ENCODE assay signal across 29 mouse cellular contexts in the genomic region with DNA sequence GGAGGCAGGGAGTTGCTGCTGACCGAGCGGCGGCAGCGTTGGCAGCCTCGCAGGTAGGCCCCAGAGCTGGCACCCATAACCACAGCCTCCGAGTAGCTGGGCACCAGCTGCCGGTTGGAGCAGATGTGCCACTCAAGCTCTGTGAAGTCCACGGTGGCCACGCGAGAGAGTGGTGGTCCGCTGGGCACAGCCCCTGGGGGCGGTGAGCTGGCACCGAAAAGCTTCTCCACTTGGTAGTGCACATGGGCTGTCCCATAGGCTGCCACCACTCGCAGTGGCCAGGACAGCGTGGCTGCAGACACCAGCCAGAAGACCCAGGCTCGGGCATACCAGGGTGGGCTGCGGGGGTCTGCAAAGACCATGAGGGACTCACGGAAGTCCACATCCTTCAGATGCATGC. TPM values are rescaled to one million over a fixed set of nuclear protein-coding genes. Genes with fewer than 3 reads are reported as not detected.
DNase-seq lines count a peak whose midpoint lies in the region; ATAC-seq and TF ChIP-seq lines count a peak whose summit lies in the region.
"Had no signal": no experiment of that assay in that cellular context is flagged by ENCODE, and none has a peak within 500 bp of the region (broad histone marks: within the 10 kb centered on the region; RNA-seq: fewer than 3 reads in every experiment).

No protein-coding gene starts in this region.

- no peak overlapping the region for H3K27ac ChIP-seq in forebrain, embryonic 12.5 days
- H3K27ac ChIP-seq in forebrain, postnatal 0 days (ENCODE audit: low read depth, low read length), result no peak overlapping the region
- no peak overlapping the region for H3K27ac ChIP-seq in liver, embryonic 11.5 days (ENCODE audit: low read depth, low read length)
- H3K27ac ChIP-seq in liver, embryonic 12.5 days, result no peak overlapping the region
- H3K27ac ChIP-seq in ES-E14 (ENCODE audit: insufficient read depth, low read depth, low read length, poor library complexity, severe bottlenecking), result no peak overlapping the region
- H3K27ac ChIP-seq in embryonic facial prominence, embryonic 10.5 days (replicated peaks), result no peak overlapping the region
- H3K27ac ChIP-seq: embryonic facial prominence, embryonic 13.5 days; forebrain, embryonic 13.5 days; heart, embryonic 15.5 days; hindbrain, embryonic 10.5 days; hindbrain, embryonic 13.5 days had no signal

- in situ Hi-C loops in ES-E14 (cut with MboI; ENCODE audit: low sequenced_read_pairs in 2 of 2, unreplicated experiment in 2 of 2), result no loop called here

- no peak overlapping the region for H3K9ac ChIP-seq in forebrain, embryonic 12.5 days
- H3K9ac ChIP-seq in forebrain, postnatal 0 days, result no peak overlapping the region
- no peak overlapping the region for H3K9ac ChIP-seq in liver, embryonic 11.5 days (ENCODE audit: low read depth, low read length)
- H3K9ac ChIP-seq in liver, embryonic 12.5 days, result no peak overlapping the region
- no peak overlapping the region for H3K9ac ChIP-seq in ES-E14 (ENCODE audit: insufficient read depth, low read depth, low read length, poor library complexity, severe bottlenecking)
- H3K9ac ChIP-seq: embryonic facial prominence, embryonic 13.5 days; forebrain, embryonic 13.5 days; heart, embryonic 12.5 days; heart, embryonic 15.5 days; hindbrain, embryonic 13.5 days had no signal

- H3K27me3 ChIP-seq in forebrain, embryonic 12.5 days, result peaks cover 76% of the 10 kb centered on the region
- peaks cover 22% of the 10 kb centered on the region for H3K27me3 ChIP-seq in forebrain, postnatal 0 days (ENCODE audit: insufficient read depth, low read length)
- peaks cover 71% of the 10 kb centered on the region for H3K27me3 ChIP-seq in liver, embryonic 11.5 days (replicated peaks; ENCODE audit: control insufficient read depth, insufficient read depth, low read length)
- peaks cover 84% of the 10 kb centered on the region for H3K27me3 ChIP-seq in liver, embryonic 12.5 days (replicated peaks)
- H3K27me3 ChIP-seq in embryonic facial prominence, embryonic 10.5 days (replicated peaks; ENCODE audit: low read depth, poor library complexity, severe bottlenecking), result peaks cover 73% of the 10 kb centered on the region

- TF ChIP-seq CTCF in forebrain, postnatal 0 days (IDR thresholded peaks at IDR 0.05; ENCODE audit: low read depth), result no peak

- H3K9me3 ChIP-seq in forebrain, embryonic 12.5 days, result no peaks in the 10 kb centered on the region
- no peaks in the 10 kb centered on the region for H3K9me3 ChIP-seq in forebrain, postnatal 0 days (ENCODE audit: low read length)
- no peaks in the 10 kb centered on the region for H3K9me3 ChIP-seq in liver, embryonic 11.5 days (ENCODE audit: control insufficient read depth, low read length)
- H3K9me3 ChIP-seq in liver, embryonic 12.5 days (replicated peaks), result no peaks in the 10 kb centered on the region
- H3K9me3 ChIP-seq in ES-E14 (ENCODE audit: control insufficient read depth, insufficient read depth, low read depth, low read length), result no peaks in the 10 kb centered on the region
- no peaks in the 10 kb centered on the region for H3K9me3 ChIP-seq in embryonic facial prominence, embryonic 10.5 days
- H3K9me3 ChIP-seq: embryonic facial prominence, embryonic 13.5 days; forebrain, embryonic 13.5 days; heart, embryonic 12.5 days; heart, embryonic 15.5 days; hindbrain, embryonic 10.5 days; hindbrain, embryonic 13.5 days had no signal

- H3K4me2 ChIP-seq in forebrain, embryonic 12.5 days, result no peak overlapping the region
- H3K4me2 ChIP-seq in forebrain, postnatal 0 days (ENCODE audit: low read depth), result no peak overlapping the region
- H3K4me2 ChIP-seq in liver, embryonic 11.5 days, result no peak overlapping the region
- H3K4me2 ChIP-seq in liver, embryonic 12.5 days, result no peak overlapping the region
- H3K4me2 ChIP-seq: embryonic facial prominence, embryonic 13.5 days; forebrain, embryonic 13.5 days; heart, embryonic 12.5 days; heart, embryonic 15.5 days; hindbrain, embryonic 13.5 days had no signal

- H3K36me3 ChIP-seq in forebrain, embryonic 12.5 days (replicated peaks), result no peaks in the 10 kb centered on the region
- 0 out of 2 replicates have a peak, but pooled peaks cover 16% of the 10 kb centered on the region for H3K36me3 ChIP-seq in forebrain, postnatal 0 days (ENCODE audit: insufficient read depth)
- no peaks in the 10 kb centered on the region for H3K36me3 ChIP-seq in liver, embryonic 11.5 days (ENCODE audit: control insufficient read depth, insufficient read depth, low read length)
- no peaks in the 10 kb centered on the region for H3K36me3 ChIP-seq in liver, embryonic 12.5 days
- no peaks in the 10 kb centered on the region for H3K36me3 ChIP-seq in ES-E14 (ENCODE audit: control insufficient read depth, insufficient read depth, low read length, poor library complexity, severe bottlenecking)
- H3K36me3 ChIP-seq in embryonic facial prominence, embryonic 10.5 days (replicated peaks), result no peaks in the 10 kb centered on the region
- H3K36me3 ChIP-seq: embryonic facial prominence, embryonic 13.5 days; heart, embryonic 12.5 days; heart, embryonic 15.5 days; hindbrain, embryonic 10.5 days; hindbrain, embryonic 13.5 days had no signal

- no peak for ATAC-seq in forebrain, embryonic 12.5 days (ENCODE audit: low FRiP score)
- ATAC-seq in forebrain, postnatal 0 days, result no peak
- ATAC-seq in liver, embryonic 11.5 days (replicated peaks; ENCODE audit: low FRiP score), result no peak
- ATAC-seq in liver, embryonic 12.5 days, result no peak
- ATAC-seq: activated CD4-positive, CD25-positive, alpha-beta regulatory T cell, adult 4 months; CD4-positive, CD25-positive, alpha-beta regulatory T cell, adult 4 months; forebrain, embryonic 13.5 days; forebrain, embryonic 16.5 days; hindbrain, embryonic 16.5 days; intestine, embryonic 16.5 days had no signal

- peaks cover 12% of the 10 kb centered on the region for H3K4me1 ChIP-seq in forebrain, embryonic 12.5 days
- H3K4me1 ChIP-seq in forebrain, postnatal 0 days (ENCODE audit: insufficient read depth), result 0 out of 2 replicates have a peak, but pooled peaks cover 4% of the 10 kb centered on the region
- peaks cover 4% of the 10 kb centered on the region; the same call in 1 of the 2 replicates for H3K4me1 ChIP-seq in liver, embryonic 11.5 days (replicated peaks; ENCODE audit: control insufficient read depth, insufficient read depth, low read length)
- peaks cover 13% of the 10 kb centered on the region for H3K4me1 ChIP-seq in liver, embryonic 12.5 days
- H3K4me1 ChIP-seq in ES-E14 (ENCODE audit: control insufficient read depth in 2 of 2, insufficient read depth in 2 of 2, low read length in 2 of 2, poor library complexity in 1 of 2), result peaks cover 0 to 11% of the 10 kb centered on the region in 2 experiments; a peak in 2 of 4 replicates
- peaks cover 15% of the 10 kb centered on the region for H3K4me1 ChIP-seq in embryonic facial prominence, embryonic 10.5 days

- no peak for DNase-seq in forebrain, postnatal 0 days
- peak; percentile 32 for DNase-seq in liver, embryonic 11.5 days (ENCODE audit: low spot score)
- DNase-seq in ES-E14 (ENCODE audit: low read depth, low spot score), result no peak
- no peak for DNase-seq in lung, postnatal 25 days (ENCODE audit: low spot score)
- no peak for DNase-seq in embryonic facial prominence, embryonic 10.5 days (ENCODE audit: low spot score)
- DNase-seq: adrenal gland, adult 8-10 months; adrenal gland, postnatal 25 days; cerebellum, adult 8-10 months; cerebellum, postnatal 14 days; gastrocnemius, postnatal 25 days; heart, adult 18-20 months; heart, postnatal 10 days; heart, postnatal 36 days; kidney, adult 18-20 months had no signal

- H3K4me3 ChIP-seq in forebrain, embryonic 12.5 days (replicated peaks), result 0 out of 2 replicates have a peak overlapping the region, but pooled peaks have one; percentile 2
- H3K4me3 ChIP-seq in forebrain, postnatal 0 days (ENCODE audit: low read depth, low read length), result no peak overlapping the region
- H3K4me3 ChIP-seq in liver, embryonic 11.5 days (ENCODE audit: low read depth, low read length), result no peak overlapping the region
- H3K4me3 ChIP-seq in liver, embryonic 12.5 days, result no peak overlapping the region
- H3K4me3 ChIP-seq in ES-E14 (ENCODE audit: insufficient read depth in 1 of 2, low read depth in 1 of 2, low read length in 2 of 2, poor library complexity in 1 of 2, severe bottlenecking in 1 of 2), result peak overlapping the region; percentile 38 to 49
- no peak overlapping the region for H3K4me3 ChIP-seq in embryonic facial prominence, embryonic 10.5 days
- H3K4me3 ChIP-seq: embryonic facial prominence, embryonic 13.5 days; erythroblast, embryonic 14.5 days; forebrain, embryonic 13.5 days; heart, embryonic 12.5 days; heart, embryonic 15.5 days; hindbrain, embryonic 10.5 days; hindbrain, embryonic 13.5 days had no signal

- WGBS in forebrain, embryonic 12.5 days, result 70% methylated on average over 18 of the region's 18 CpGs
- 75% methylated on average over 14 of the region's 18 CpGs for WGBS in forebrain, postnatal 0 days
- WGBS in liver, embryonic 11.5 days, result 55% methylated on average over 18 of the region's 18 CpGs
- 45% methylated on average over 18 of the region's 18 CpGs for WGBS in liver, embryonic 12.5 days (ENCODE audit: insufficient replicate concordance)
- WGBS in embryonic facial prominence, embryonic 10.5 days, result 71% methylated on average over 18 of the region's 18 CpGs

RNA-seq across cellular contexts. Expression of a gene that starts 3.3 kb away (rescaled TPM):
- polyA plus RNA-seq in forebrain, embryonic 12.5 days (2016; fragmentation: Nextera tagmentation; extraction: Ambion mirVana), result 1.7 and 2.0 TPM in 2 replicates
- total RNA-seq in forebrain, postnatal 0 days (2014; rRNA removed), result 22.6 and 37.0 TPM in 2 replicates
- polyA plus RNA-seq in forebrain, postnatal 0 days (2015; fragmentation: Nextera tagmentation; extraction: Ambion mirVana), result 40.6 and 46.2 TPM in 2 replicates
- polyA plus RNA-seq in liver, embryonic 11.5 days (2014; fragmentation: Nextera tagmentation; extraction: Ambion mirVana), result 2.6 TPM in 2 replicates
- polyA plus RNA-seq in liver, embryonic 12.5 days (2016; fragmentation: Nextera tagmentation; extraction: Ambion mirVana), result 1.0 and 1.5 TPM in 2 replicates
- 0.89 and 2.3 TPM in 2 replicates for total RNA-seq in ES-E14 (2012; rRNA removed)
- 1.4 and 1.9 TPM in 2 replicates for polyA plus RNA-seq in embryonic facial prominence, embryonic 10.5 days (2016; fragmentation: Nextera tagmentation; extraction: Ambion mirVana)
- total RNA-seq: gastrocnemius, postnatal 25 days had no signal
- polyA plus RNA-seq: activated CD4-positive, CD25-positive, alpha-beta regulatory T cell, adult 4 months; CD4-positive, CD25-positive, alpha-beta regulatory T cell, adult 4 months; erythroblast, embryonic 14.5 days had no signal

RNA-seq across cellular contexts. Expression of a gene that starts 6.3 kb away (rescaled TPM):
- polyA plus RNA-seq in forebrain, embryonic 12.5 days (2016; fragmentation: Nextera tagmentation; extraction: Ambion mirVana), result 54.4 and 56.4 TPM in 2 replicates
- total RNA-seq in forebrain, postnatal 0 days (2014; rRNA removed), result 44.6 and 54.9 TPM in 2 replicates
- polyA plus RNA-seq in forebrain, postnatal 0 days (2015; fragmentation: Nextera tagmentation; extraction: Ambion mirVana), result 50.5 and 59.9 TPM in 2 replicates
- 77.8 and 83.4 TPM in 2 replicates for polyA plus RNA-seq in liver, embryonic 11.5 days (2014; fragmentation: Nextera tagmentation; extraction: Ambion mirVana)
- 51.7 and 53.9 TPM in 2 replicates for polyA plus RNA-seq in liver, embryonic 12.5 days (2016; fragmentation: Nextera tagmentation; extraction: Ambion mirVana)
- 84.4 and 110 TPM in 2 replicates for total RNA-seq in ES-E14 (2012; rRNA removed)
- polyA plus RNA-seq in embryonic facial prominence, embryonic 10.5 days (2016; fragmentation: Nextera tagmentation; extraction: Ambion mirVana), result 70.5 and 73.4 TPM in 2 replicates

RNA-seq across cellular contexts. Expression of a gene that starts 14.1 kb away (rescaled TPM):
- polyA plus RNA-seq in forebrain, embryonic 12.5 days (2016; fragmentation: Nextera tagmentation; extraction: Ambion mirVana), result 16.4 and 17.1 TPM in 2 replicates
- 11.8 and 20.8 TPM in 2 replicates for total RNA-seq in forebrain, postnatal 0 days (2014; rRNA removed)
- 16.3 and 18.1 TPM in 2 replicates for polyA plus RNA-seq in forebrain, postnatal 0 days (2015; fragmentation: Nextera tagmentation; extraction: Ambion mirVana)
- 28.6 and 29.3 TPM in 2 replicates for polyA plus RNA-seq in liver, embryonic 11.5 days (2014; fragmentation: Nextera tagmentation; extraction: Ambion mirVana)
- polyA plus RNA-seq in liver, embryonic 12.5 days (2016; fragmentation: Nextera tagmentation; extraction: Ambion mirVana), result 7.7 and 9.5 TPM in 2 replicates
- 4.5 and 9.0 TPM in 2 replicates for total RNA-seq in ES-E14 (2012; rRNA removed)
- 32.3 and 37.0 TPM in 2 replicates for polyA plus RNA-seq in embryonic facial prominence, embryonic 10.5 days (2016; fragmentation: Nextera tagmentation; extraction: Ambion mirVana)
- polyA plus RNA-seq: activated CD4-positive, CD25-positive, alpha-beta regulatory T cell, adult 4 months; CD4-positive, CD25-positive, alpha-beta regulatory T cell, adult 4 months had no signal

RNA-seq across cellular contexts. Expression of a gene that starts 16.3 kb away (rescaled TPM):
- 168 and 180 TPM in 2 replicates for polyA plus RNA-seq in forebrain, embryonic 12.5 days (2016; fragmentation: Nextera tagmentation; extraction: Ambion mirVana)
- total RNA-seq in forebrain, postnatal 0 days (2014; rRNA removed), result 567 and 663 TPM in 2 replicates
- 563 and 604 TPM in 2 replicates for polyA plus RNA-seq in forebrain, postnatal 0 days (2015; fragmentation: Nextera tagmentation; extraction: Ambion mirVana)
- polyA plus RNA-seq in liver, embryonic 11.5 days (2014; fragmentation: Nextera tagmentation; extraction: Ambion mirVana), result 8.4 and 9.5 TPM in 2 replicates
- 3.5 and 3.8 TPM in 2 replicates for polyA plus RNA-seq in liver, embryonic 12.5 days (2016; fragmentation: Nextera tagmentation; extraction: Ambion mirVana)
- 2.5 and 3.7 TPM in 2 replicates for total RNA-seq in ES-E14 (2012; rRNA removed)
- 28.4 and 31.7 TPM in 2 replicates for polyA plus RNA-seq in embryonic facial prominence, embryonic 10.5 days (2016; fragmentation: Nextera tagmentation; extraction: Ambion mirVana)
- total RNA-seq: gastrocnemius, adult 8-10 months; gastrocnemius, postnatal 25 days had no signal
- polyA plus RNA-seq: activated CD4-positive, CD25-positive, alpha-beta regulatory T cell, adult 4 months had no signal

RNA-seq across cellular contexts. Expression of a gene that starts 24.9 kb away (rescaled TPM):
- 232 and 237 TPM in 2 replicates for polyA plus RNA-seq in forebrain, embryonic 12.5 days (2016; fragmentation: Nextera tagmentation; extraction: Ambion mirVana)
- total RNA-seq in forebrain, postnatal 0 days (2014; rRNA removed), result 219 and 231 TPM in 2 replicates
- polyA plus RNA-seq in forebrain, postnatal 0 days (2015; fragmentation: Nextera tagmentation; extraction: Ambion mirVana), result 249 and 288 TPM in 2 replicates
- polyA plus RNA-seq in liver, embryonic 11.5 days (2014; fragmentation: Nextera tagmentation; extraction: Ambion mirVana), result 180 and 185 TPM in 2 replicates
- 118 and 126 TPM in 2 replicates for polyA plus RNA-seq in liver, embryonic 12.5 days (2016; fragmentation: Nextera tagmentation; extraction: Ambion mirVana)
- total RNA-seq in ES-E14 (2012; rRNA removed), result 78.5 and 96.9 TPM in 2 replicates
- 266 and 270 TPM in 2 replicates for polyA plus RNA-seq in embryonic facial prominence, embryonic 10.5 days (2016; fragmentation: Nextera tagmentation; extraction: Ambion mirVana)

Comparison
In these comparisons a context has a peak if more than half of its experiments do, and no peak if none do; other contexts are left out.
1. H3K4me3 ChIP-seq: peak in forebrain, embryonic 12.5 days (single experiment) and ES-E14 (2 of 2); none in forebrain, postnatal 0 days (single experiment), liver, embryonic 11.5 days (single experiment), liver, embryonic 12.5 days (single experiment) and embryonic facial prominence, embryonic 10.5 days (single experiment).
2. RNA of a gene that starts 3.3 kb away (polyA plus RNA-seq): 40.6 to 46.2 TPM in forebrain, postnatal 0 days; 2.6 TPM in liver, embryonic 11.5 days, 1.7 to 2.0 TPM in forebrain, embryonic 12.5 days, 1.0 to 1.5 TPM in liver, embryonic 12.5 days and 1.4 to 1.9 TPM in embryonic facial prominence, embryonic 10.5 days; every median in the first group is over 10 times any median in the second.